Mouse (Mus musculus) adrenal gland, postnatal 36 days (tissue): ENCODE data around the gene Slc41a2. TPM values are rescaled to one million over a fixed set of nuclear protein-coding genes. Genes with fewer than 3 reads are reported as not detected.

Source experiments
- DNase-seq, 2 experiments: peaks; one replicate each; pipeline ENCODE4 v3.0.0; 2021; ENCODE audit warnings: mixed read lengths in 1 of 2
- total RNA-seq, 2 experiments: library from RNA; stranded (reverse); gene quantifications; 2 replicates each; pipeline ENCODE4 v1.2.3; 2021

The Slc41a2 gene
- total RNA-seq, 2 experiments from 2014 or later = 7.5 to 11.9 TPM

DNA sequence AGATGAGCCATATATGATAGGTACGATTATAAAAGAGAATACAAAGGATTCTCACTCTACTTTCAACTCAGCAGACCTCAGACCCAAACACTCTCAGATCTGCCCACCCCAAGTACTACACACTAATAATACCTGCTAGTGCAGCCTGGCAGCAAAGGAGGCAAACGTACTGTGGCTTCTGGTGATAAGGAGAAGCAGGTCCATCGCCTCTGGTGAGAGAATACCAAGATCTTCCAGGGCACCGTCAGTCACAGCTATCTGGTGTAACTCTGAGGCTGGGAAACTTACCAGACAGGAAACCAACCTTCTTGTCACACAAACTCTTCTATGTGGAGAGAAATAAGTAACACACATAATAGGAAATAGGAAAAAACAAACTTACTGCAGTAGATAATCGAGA is 24.6 kb downstream of the Slc41a2 start:
- DNase-seq = no peak

GRCm38 (mm10) chr10:83310356-83310755 is 27.3 kb downstream of the Slc41a2 start:
- DNase-seq = no peak

- DNase-seq = peak; percentile 3 to 35
Measured at GRCm38 (mm10) chr10:83301687-83302086, 36.0 kb downstream of the Slc41a2 start.

DNA sequence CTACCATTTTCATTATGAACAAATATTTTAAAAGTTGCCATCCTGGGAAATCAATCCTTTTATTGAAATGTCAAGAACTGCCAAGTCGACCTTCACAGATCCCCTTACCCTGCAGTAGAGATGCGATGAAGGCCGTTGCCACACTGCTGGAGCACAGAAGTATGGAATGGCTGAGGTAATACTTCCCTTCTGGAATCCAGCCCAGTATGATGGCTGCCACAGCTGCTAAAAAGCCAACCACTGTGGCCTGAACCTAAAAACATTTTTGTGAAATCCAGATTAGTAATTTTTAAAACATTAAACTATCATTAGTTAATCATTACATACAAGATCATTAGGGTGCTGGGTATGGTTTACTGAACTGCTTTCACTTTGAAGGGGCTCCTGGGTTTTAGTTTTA is 36.6 kb downstream of the Slc41a2 start:
- DNase-seq = peak in 1 of 2 experiments; percentile 14

- no peak for DNase-seq
Measured at GRCm38 (mm10) chr10:83297017-83297416, 40.7 kb downstream of the Slc41a2 start.

GRCm38 (mm10) chr10:83294746-83295145 is 42.9 kb downstream of the Slc41a2 start:
- DNase-seq = peak in 1 of 2 experiments; percentile 37

GRCm38 (mm10) chr10:83293352-83293751 is 44.3 kb downstream of the Slc41a2 start:
- no peak for DNase-seq

DNA sequence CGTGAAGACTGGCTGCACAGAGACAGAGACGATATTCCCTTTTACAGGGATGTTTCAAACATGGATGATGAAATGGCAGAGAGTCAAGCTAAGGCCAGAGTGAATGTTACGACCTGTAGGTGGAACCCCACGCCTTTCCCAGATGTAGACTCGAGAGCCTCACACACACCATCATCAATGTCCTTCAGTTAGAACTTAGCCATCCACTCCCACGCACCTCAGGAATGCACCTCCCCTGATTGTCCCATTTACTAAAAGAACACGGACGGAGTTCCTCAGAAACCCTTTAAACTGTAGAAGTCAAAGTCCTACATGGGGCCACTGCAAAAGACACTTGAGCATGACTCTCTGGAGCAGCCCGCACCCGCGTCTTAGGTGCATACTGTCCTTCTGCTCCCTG is 46.0 kb downstream of the Slc41a2 start:
- no peak for DNase-seq

GRCm38 (mm10) chr10:83287828-83288227 is 49.9 kb downstream of the Slc41a2 start:
- no peak for DNase-seq

- DNase-seq = no peak
Measured at GRCm38 (mm10) chr10:83286399-83286798, 51.3 kb downstream of the Slc41a2 start.

DNA sequence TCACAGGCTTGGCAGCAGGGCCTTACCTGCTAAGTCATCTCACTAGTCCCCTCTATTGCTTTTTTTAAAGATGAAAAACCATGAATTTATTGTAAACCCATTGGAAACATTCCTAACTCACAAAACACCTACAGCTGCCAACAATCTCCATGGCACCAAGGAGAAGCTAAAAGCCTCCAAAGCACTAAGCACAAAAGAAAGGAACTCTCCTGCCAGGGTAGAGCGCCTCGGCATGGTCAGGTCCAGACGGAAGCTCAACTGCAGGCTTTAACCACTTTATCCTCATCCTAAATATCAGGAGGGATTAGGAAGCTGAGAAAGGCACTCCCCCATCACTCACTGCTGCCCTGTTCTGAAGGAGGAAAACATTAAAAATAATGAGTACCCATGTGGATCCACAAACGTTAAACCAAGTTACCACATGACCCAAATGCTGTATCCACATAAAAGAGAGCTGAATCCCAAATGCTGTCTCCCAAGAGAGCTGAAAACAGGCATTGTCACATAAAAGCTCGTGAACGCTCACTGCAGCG is 51.9 kb downstream of the Slc41a2 start:
- DNase-seq = no peak

DNA sequence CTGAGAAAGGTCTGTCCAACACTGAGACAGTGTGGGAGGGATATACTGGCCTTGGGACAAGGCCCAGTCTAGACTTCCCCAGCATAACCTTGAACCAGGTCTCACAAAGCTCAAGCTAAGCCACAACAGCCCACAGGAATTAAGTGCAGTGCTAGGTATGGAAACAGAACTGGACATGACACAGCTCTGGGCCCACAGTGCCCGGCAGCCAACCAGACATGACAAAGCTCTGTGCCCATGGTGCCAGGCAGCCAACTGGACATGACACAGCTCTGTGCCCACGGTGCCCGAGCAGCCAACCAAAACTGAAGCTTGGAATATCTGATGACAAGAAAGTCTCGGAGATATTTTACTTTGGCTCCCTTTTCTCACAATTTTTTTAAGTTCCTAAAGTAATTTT is 52.8 kb downstream of the Slc41a2 start:
- DNase-seq = no peak

DNA sequence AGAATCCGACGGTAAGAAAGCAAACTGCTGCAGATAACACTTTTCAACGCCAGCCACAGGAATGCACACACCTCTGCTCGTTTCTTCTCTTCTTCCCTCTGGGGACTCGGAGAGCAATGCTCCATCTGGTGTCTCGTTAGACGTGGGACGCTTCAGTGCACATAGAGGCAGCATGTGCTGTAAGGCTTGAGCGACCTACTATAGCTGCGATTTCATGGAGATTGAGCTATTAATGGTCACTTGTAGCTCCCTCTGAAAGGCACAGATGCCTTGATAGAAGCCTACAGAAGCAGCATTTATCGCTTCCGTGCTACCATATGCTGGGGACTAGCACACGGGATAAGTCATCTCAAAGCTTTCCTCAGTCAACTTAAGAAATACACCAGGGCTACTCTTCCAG is 71.0 kb downstream of the Slc41a2 start:
- no peak for DNase-seq

GRCm38 (mm10) chr10:83266241-83266640 is 71.4 kb downstream of the Slc41a2 start:
- DNase-seq = no peak

GRCm38 (mm10) chr10:83264680-83265079 is 73.0 kb downstream of the Slc41a2 start:
- DNase-seq = no peak

- DNase-seq = no peak
Measured at GRCm38 (mm10) chr10:83264056-83264455, 73.6 kb downstream of the Slc41a2 start.

DNA sequence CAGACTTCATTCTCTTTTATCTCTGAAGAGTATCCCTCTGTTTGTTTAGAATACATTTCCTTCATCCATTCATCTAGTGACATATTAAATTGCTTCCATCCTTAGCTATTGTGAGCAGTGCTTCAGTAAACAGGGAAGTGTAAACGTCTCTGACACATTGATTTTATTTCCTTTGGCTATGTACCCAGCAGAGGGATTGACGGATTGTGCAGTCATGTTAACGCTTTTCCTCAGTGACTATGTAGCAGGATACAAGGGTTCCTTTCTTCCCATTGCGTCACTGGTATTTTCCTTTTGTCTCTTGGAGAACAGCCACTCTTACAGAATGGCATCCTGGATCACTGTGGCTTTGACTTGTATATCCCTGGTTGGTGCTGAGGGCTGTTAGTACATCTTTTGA is 76.4 kb downstream of the Slc41a2 start:
- DNase-seq = no peak

GRCm38 (mm10) chr10:83251377-83251776 is 86.3 kb downstream of the Slc41a2 start:
- DNase-seq = peak; percentile 5 to 31

- no peak for DNase-seq
Measured at GRCm38 (mm10) chr10:83248036-83248435, 89.6 kb downstream of the Slc41a2 start.

GRCm38 (mm10) chr10:83245720-83246119 is 92.0 kb downstream of the Slc41a2 start:
- DNase-seq = no peak

DNA sequence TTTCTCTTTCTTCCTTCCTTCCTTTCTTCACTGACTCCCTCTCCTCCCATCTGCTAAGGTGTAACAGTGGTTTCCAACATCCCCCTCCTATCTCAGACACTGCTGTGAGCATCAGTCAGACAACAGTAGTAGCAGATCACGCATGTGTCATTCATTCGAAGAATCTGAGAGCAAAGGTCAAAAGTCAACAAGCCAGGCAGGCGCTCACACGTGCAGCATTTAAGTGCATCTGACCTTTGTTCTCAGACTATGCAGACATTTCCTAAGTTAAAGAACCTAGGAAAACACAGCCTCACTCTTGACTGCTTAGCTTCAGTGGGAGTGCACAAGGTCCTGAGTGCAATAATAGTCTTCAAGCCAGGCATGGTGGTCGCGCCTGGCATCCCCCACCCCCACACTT is 93.6 kb downstream of the Slc41a2 start:
- DNase-seq = no peak

GRCm38 (mm10) chr10:83242106-83242686 is 95.5 kb downstream of the Slc41a2 start:
- no peak for DNase-seq

DNA sequence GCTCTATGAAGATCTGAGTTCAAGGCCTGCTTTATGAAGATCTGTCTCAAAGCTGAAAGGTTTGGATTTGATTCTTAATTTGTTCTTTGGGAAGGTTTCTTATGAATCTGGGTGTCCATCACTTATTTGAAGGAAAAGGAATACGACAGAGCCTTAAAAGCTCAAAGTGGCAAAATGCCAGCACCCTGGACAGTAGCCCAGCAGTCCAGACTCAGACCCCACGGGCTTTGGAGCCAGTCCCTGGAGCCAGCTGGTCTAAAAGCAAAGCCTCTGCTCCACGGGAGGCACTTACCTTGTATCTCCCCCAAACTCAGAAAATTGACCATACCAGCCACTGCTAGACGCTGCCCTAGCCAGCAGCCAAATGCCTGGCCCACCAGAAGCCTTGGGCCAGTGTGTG is 103.3 kb downstream of the Slc41a2 start:
- DNase-seq = no peak

- DNase-seq = no peak
Measured at GRCm38 (mm10) chr10:83233967-83234366, 103.7 kb downstream of the Slc41a2 start.

DNA sequence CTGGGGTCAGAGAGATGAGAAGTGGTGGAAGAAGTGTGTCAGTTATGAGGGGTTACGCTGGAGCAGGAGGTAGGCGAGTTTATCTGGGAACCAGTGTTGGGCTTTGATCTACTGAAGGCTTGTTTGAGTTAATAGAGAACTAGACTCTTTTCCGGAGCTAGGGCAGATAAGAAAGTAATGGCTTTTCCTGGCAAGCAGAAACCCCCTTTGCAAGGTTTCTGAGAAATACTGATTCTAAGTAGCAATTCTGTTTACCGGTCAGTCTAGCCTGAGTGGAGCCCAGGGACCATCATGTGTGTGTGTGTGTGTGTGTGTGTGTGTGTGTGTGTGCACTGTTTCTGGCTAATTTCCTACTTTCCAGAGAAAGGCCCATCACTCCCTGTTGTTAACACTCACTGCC is 109.1 kb downstream of the Slc41a2 start:
- DNase-seq = no peak
